Mouse (Mus musculus) ES-E14 (cell line): ENCODE results near the gene Zmat1. TPM values are rescaled to one million over a fixed set of nuclear protein-coding genes. Genes with fewer than 3 reads are reported as not detected.

Source experiments
- DNase-seq: peaks from one replicate; pipeline ENCODE4 v3.0.0-alpha.2; 2013; ENCODE audit warnings: low read depth, low spot score
- H3K27ac ChIP-seq: 2 replicates; pipeline ENCODE4 v1.5.1; 2012; ENCODE audit warnings: low read depth, mild to moderate bottlenecking, low read length, moderate library complexity, mixed read lengths; ENCODE audit not compliant: poor library complexity, insufficient read depth, severe bottlenecking
- H3K36me3 ChIP-seq: 2 replicates; pipeline ENCODE4 v1.6.1; 2012; ENCODE audit warnings: mild to moderate bottlenecking, low read length, moderate library complexity, mixed read lengths; ENCODE audit not compliant: control insufficient read depth, poor library complexity, insufficient read depth, severe bottlenecking
- H3K4me1 ChIP-seq, 2 experiments: fragments of 150-350 bp in 1 of 2; sonication (generic) in 1 of 2; 2 replicates each; pipeline ENCODE4 v1.6.1; 2012; ENCODE audit warnings: low read length in 2 of 2, mild to moderate bottlenecking in 1 of 2, mixed read lengths in 1 of 2; ENCODE audit not compliant: control insufficient read depth in 2 of 2, insufficient read depth in 2 of 2, poor library complexity in 1 of 2
- H3K4me3 ChIP-seq, 2 experiments: fragments of 150-350 bp in 1 of 2; sonication (generic) in 1 of 2; 2 replicates each; pipeline ENCODE4 v1.5.1; 2012; ENCODE audit warnings: low read length in 2 of 2, low read depth in 1 of 2, mild to moderate bottlenecking in 1 of 2, mixed read lengths in 1 of 2; ENCODE audit not compliant: insufficient read depth in 1 of 2, poor library complexity in 1 of 2, severe bottlenecking in 1 of 2
- H3K9ac ChIP-seq: 2 replicates; pipeline ENCODE4 v1.6.1; 2012; ENCODE audit warnings: low read depth, mild to moderate bottlenecking, low read length, mixed read lengths; ENCODE audit not compliant: poor library complexity, insufficient read depth, severe bottlenecking
- H3K9me3 ChIP-seq: fragments of 150-350 bp; sonication (generic); 2 replicates; pipeline ENCODE4 v1.6.1; 2012; ENCODE audit warnings: low read depth, mild to moderate bottlenecking, low read length; ENCODE audit not compliant: control insufficient read depth, insufficient read depth
- CHD2 ChIP-seq: IDR thresholded peaks from 2 replicates; pipeline ENCODE4 v1.6.1; 2014; ENCODE audit warnings: mild to moderate bottlenecking, low read depth, low read length, inconsistent platforms
- HCFC1 ChIP-seq: IDR thresholded peaks from 2 replicates; pipeline ENCODE4 v1.6.1; 2012; ENCODE audit warnings: low read length, inconsistent platforms, borderline replicate concordance; ENCODE audit not compliant: insufficient read depth
- MAFK ChIP-seq: IDR thresholded peaks from 2 replicates; pipeline ENCODE4 v1.6.1; 2014; ENCODE audit warnings: mild to moderate bottlenecking, low read depth, low read length, inconsistent platforms; ENCODE audit not compliant: insufficient read depth
- ZC3H11A ChIP-seq: IDR thresholded peaks from 2 replicates; pipeline ENCODE4 v1.6.1; 2012; ENCODE audit warnings: low read depth, mild to moderate bottlenecking, inconsistent platforms, low read length, borderline replicate concordance
- ZNF384 ChIP-seq: IDR thresholded peaks from 2 replicates; pipeline ENCODE4 v1.6.1; 2012; ENCODE audit warnings: low read depth, low read length, inconsistent platforms
- in situ Hi-C, 2 experiments: fragments of 600-800 bp; cut with MboI; formaldehyde crosslinking; loops; one replicate each; pipeline ENCODE4 v1.15.1; 2025; ENCODE audit warnings: low sequenced_read_pairs in 2 of 2, inconsistent platforms in 1 of 2; ENCODE audit not compliant: unreplicated experiment in 2 of 2
- total RNA-seq: library from RNA; depleted of rRNA; stranded (reverse); fragments of 300-350 nt; gene quantifications from 2 replicates; pipeline ENCODE4 v1.2.3, GENCODE M21; 2012

Gene Zmat1
- total RNA-seq, 1 experiment = 0.18 TPM

- no peak overlapping the region for H3K9ac ChIP-seq
- no peak for TF ChIP-seq MAFK
- no peak for TF ChIP-seq ZC3H11A
- no peak for TF ChIP-seq CHD2
- TF ChIP-seq HCFC1 = no peak
- no peak for TF ChIP-seq ZNF384
- DNase-seq = no peak
- no peaks in the 10 kb centered on the region for H3K4me1 ChIP-seq
- H3K4me3 ChIP-seq = peak overlapping the region; percentile 45 to 92
- H3K36me3 ChIP-seq = no peaks in the 10 kb centered on the region
- H3K9me3 ChIP-seq = no peaks in the 10 kb centered on the region
- in situ Hi-C loops = no loop called here
- H3K27ac ChIP-seq = no peak overlapping the region
Measured at GRCm38 (mm10) chrX:135009471-135009815, 434 bp upstream of the Zmat1 start.

GRCm38 (mm10) chrX:135008021-135008420 lies 988 bp downstream of the Zmat1 start:
- H3K4me3 ChIP-seq = no peak overlapping the region
- H3K9me3 ChIP-seq = no peaks in the 10 kb centered on the region
- H3K4me1 ChIP-seq = no peaks in the 10 kb centered on the region

GRCm38 (mm10) chrX:134964546-134964945 lies 44.5 kb downstream of the Zmat1 start, which contains the start of gene Nxf2:
Gene Nxf2 (minus strand): TSS chrX:134964754.
- peak within 1 kb of the TSS; percentile 11; the same call in 1 of the 2 replicates for H3K9ac ChIP-seq
- H3K9me3 ChIP-seq = no peaks in the 10 kb centered on the region
- in situ Hi-C loops = no loop called here
- TF ChIP-seq ZNF384 (no peak), HCFC1 (no peak), CHD2 (no peak), MAFK (no peak), ZC3H11A (no peak)
- H3K36me3 ChIP-seq = no peaks in the 10 kb centered on the region
- no peak for DNase-seq
- no peak within 1 kb of the TSS for H3K27ac ChIP-seq
- H3K4me3 ChIP-seq = peak within 1 kb of the TSS; percentile 21 to 39; a peak in 2 of 4 replicates
- H3K4me1 ChIP-seq = no peaks in the 10 kb centered on the region

More at GRCm38 (mm10) chrX:135008021-135008420, 988 bp downstream of the Zmat1 start:
- TF ChIP-seq CHD2 (no peak), MAFK (no peak), HCFC1 (no peak), ZNF384 (no peak), ZC3H11A (no peak)
- H3K27ac ChIP-seq = no peak overlapping the region
- no peak overlapping the region for H3K9ac ChIP-seq
- no peaks in the 10 kb centered on the region for H3K36me3 ChIP-seq
- DNase-seq = no peak
- in situ Hi-C loops = no loop called here

- Histone ChIP-seq H3K27ac (no peak overlapping the region), H3K9ac (peak overlapping the region; percentile 11; the same call in 1 of the 2 replicates), H3K4me1 (no peaks in the 10 kb centered on the region), H3K9me3 (no peaks in the 10 kb centered on the region), H3K4me3 (peak overlapping the region; percentile 21 to 39; a peak in 2 of 4 replicates), H3K36me3 (no peaks in the 10 kb centered on the region)
- TF ChIP-seq ZC3H11A = no peak
- TF ChIP-seq MAFK = no peak
- no peak for TF ChIP-seq CHD2
- no peak for TF ChIP-seq ZNF384
- TF ChIP-seq HCFC1 = no peak
- in situ Hi-C loops = no loop called here
- no peak for DNase-seq
Measured at GRCm38 (mm10) chrX:134963305-134964094, 45.5 kb downstream of the Zmat1 start.
